Mouse (Mus musculus) spleen, embryonic (tissue): ENCODE measurements around the gene Sirt4.

Experiments
- CTCF ChIA-PET: fragments of 350-600 bp; sonication (Branson Sonifier 250); formaldehyde crosslinking; loops from one replicate; lab custom pipeline; 2022; lab: Charles Lee

The Sirt4 gene

GRCm38 (mm10) chr5:115516081-115516907 lies 31.8 kb upstream of the Sirt4 start:
- CTCF ChIA-PET, result no interaction called here

- CTCF ChIA-PET, result no interaction called here
These were observed 30.5 kb upstream of the Sirt4 start for GRCm38 (mm10) chr5:115514896-115515587.

DNA sequence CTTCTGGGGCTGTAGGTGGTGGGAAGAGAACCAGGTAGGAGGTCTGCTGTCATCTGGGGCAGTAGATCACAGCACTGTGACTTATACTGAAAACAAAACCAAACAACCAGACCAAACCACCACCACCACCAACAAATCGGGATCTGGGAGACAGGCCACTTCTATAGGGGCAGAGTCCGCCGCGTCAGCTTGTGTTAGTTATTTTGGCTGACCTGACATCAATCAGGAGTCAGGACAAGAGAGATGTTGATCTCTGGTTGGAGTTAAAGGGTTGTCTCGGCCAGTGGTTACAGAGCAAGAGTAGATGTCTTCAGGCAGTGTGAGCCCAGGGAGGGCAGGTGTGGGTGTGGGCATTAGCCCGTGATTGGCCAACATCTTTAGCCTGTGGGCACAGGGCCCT lies 29.8 kb upstream of the Sirt4 start:
- CTCF ChIA-PET, result no interaction called here

- CTCF ChIA-PET, result no interaction called here
These were observed 29.2 kb upstream of the Sirt4 start for GRCm38 (mm10) chr5:115513721-115514120.

- CTCF ChIA-PET, result no interaction called here
These were observed 28.7 kb upstream of the Sirt4 start for GRCm38 (mm10) chr5:115513246-115513645.

DNA sequence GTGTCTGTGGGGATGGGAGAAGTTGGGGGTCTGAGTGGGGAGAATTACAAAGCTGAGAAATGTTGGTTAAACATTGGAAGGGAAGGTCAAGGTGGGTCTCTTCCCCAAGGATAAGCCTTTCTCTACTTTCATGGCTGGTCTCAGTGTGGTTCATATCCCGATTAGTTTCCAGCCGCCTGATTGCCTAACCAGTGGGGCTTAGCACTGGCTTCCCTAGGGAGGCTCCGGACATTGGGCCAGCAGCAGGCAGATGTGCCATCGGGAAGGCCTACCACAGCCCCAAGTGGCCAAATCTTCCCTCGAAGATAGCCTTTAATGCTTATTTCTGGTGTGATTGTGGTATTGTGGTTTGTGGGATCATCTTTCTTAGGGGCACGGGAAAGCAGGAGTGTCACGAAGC lies 27.9 kb upstream of the Sirt4 start:
- CTCF ChIA-PET, result no interaction called here

GRCm38 (mm10) chr5:115509790-115510689 lies 25.5 kb upstream of the Sirt4 start:
- CTCF ChIA-PET, result interaction anchor here (0.8 to 2.5 kb wide), 2 partner anchors 26 to 28 kb away, joined by 4 to 14 read pairs; no protein-coding TSS in a partner anchor

GRCm38 (mm10) chr5:115509321-115509761 lies 24.8 kb upstream of the Sirt4 start:
- CTCF ChIA-PET, result interaction anchor here (0.8 to 2.5 kb wide), 2 partner anchors 27 to 29 kb away, joined by 4 to 14 read pairs; no protein-coding TSS in a partner anchor

DNA sequence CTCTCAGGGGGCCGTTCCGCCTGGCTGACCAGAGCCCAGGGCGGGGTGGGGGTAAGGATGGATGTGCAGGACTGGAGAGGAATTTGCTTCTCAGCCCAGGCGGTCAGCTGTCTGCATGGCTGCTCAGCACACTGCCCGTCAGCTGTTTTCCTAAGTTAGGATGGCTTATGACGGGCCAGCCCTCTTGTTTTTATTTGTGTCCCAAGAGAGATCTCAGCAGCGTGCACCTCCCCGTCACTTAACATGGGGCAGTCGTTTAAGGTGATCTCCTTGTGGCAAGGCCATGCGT lies 24.3 kb upstream of the Sirt4 start:
- CTCF ChIA-PET, result interaction anchor here (1.2 to 2.5 kb wide), 2 partner anchors 17 to 30 kb away, joined by 5 to 14 read pairs; no protein-coding TSS in a partner anchor

DNA sequence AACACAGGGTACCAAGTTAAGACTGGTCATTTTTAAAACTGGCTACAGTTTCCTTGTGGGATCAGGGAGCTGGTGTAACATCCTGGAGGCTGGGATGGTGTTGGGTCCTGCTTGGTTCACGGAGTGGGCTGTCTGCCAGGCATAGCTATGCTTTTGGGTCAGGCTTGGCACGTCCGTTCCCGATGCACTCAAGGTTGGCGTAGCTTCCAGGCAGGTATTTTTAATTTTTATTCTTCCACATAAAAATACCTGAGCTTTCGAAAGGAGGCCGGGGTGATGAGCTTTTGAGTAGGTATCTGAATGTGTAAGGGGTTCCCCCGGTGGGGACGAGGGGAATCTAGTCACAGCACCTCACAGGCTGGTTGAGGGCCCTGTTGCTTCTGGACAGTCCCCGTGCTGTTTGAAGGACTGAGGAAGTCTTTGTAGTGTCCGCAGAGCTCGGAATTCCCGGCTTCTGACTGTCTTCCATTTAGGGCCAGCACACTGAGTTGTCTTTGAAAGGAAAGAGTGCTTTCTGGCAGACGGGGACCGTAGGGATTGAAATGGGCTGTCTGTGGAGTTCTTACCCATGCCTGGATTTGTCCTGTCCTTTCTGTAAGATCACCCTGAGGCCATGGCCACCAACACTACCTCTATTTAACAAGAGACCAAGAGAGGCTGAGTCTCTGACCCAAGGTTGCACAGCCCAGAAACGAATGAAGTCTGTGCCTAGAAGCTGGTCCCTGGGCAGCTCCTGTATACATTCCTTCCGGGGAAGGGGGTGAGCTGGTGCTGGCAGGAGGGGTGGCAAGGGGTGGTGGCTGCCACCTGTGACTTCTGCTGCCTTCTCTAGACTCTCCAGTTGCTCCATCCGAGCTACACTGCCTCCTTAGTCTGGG lies 23.7 kb upstream of the Sirt4 start:
- CTCF ChIA-PET, result interaction anchor here (0.9 to 2.5 kb wide), 4 partner anchors 16 to 48 kb away, joined by 5 to 14 read pairs (median 6); no protein-coding TSS in a partner anchor

DNA sequence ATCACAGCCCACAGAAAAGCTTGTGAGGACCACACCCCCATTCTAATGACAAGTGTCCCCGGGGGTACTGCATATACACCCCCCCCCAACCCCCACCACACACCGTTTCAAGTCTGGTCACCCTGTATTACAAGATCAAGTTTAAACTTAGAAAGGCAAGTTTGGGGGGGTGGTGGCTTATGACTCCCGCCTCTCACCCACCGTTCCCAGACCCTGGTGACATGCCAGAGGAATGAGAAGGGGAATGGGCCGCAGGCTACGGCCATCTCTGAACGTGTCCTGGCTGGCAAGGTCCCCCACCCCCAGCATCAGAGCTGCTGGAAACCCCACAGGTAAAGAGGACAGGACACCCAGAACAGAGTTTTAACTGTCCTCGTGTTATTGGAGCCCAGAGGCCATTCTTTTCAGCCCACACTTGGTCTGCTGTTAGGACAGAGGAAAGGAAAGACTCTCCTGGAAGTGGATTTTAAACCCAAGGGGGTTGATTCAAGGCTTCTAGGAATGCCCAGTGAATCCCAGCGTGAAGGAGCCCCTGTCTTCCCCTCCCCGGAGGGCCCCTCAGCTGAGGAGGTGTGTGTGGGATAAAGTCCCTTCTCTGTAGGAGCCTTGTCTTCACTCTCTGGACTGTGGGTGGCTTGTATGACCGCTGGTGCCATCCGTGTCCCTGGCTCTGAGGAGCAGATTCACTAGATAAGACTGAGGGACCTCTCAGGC lies 22.9 kb upstream of the Sirt4 start:
- CTCF ChIA-PET, result interaction anchor here (0.5 to 2.5 kb wide), 6 partner anchors 15 to 1369 kb away, joined by 5 to 14 read pairs (median 6); no protein-coding TSS in a partner anchor

- CTCF ChIA-PET, result interaction anchor here (0.6 to 0.9 kb wide), 5 partner anchors 22 to 748 kb away, joined by 3 to 8 read pairs (median 4); no protein-coding TSS in a partner anchor
These were observed 22.1 kb upstream of the Sirt4 start, which contains the start of gene Pxn for GRCm38 (mm10) chr5:115506454-115507201. Pxn (plus strand) TSS chr5:115506676.

DNA sequence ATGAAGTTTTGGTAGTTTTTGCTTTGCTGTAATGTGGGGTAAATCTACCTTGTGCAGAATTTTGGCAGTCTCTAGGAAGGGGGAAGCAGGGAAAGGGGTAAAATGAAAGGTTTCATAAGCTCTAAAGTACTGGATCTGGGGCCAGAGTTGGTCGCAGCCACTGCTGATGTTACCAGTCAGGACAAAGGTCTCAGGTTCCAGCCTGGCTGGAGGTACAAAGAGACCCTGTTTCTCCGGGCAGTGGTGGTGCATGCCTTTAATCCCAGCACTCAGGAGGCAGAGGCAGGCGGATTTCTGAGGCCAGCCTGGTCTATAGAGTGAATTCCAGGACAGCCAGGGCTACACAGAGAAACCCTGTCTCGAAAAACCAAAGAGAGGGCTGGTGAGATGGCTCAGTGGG lies 21.1 kb upstream of the Sirt4 start:
- CTCF ChIA-PET, result interaction anchor here (0.6 to 0.7 kb wide), 4 partner anchors 10 to 437 kb away, joined by 3 to 12 read pairs (median 8); no protein-coding TSS in a partner anchor

DNA sequence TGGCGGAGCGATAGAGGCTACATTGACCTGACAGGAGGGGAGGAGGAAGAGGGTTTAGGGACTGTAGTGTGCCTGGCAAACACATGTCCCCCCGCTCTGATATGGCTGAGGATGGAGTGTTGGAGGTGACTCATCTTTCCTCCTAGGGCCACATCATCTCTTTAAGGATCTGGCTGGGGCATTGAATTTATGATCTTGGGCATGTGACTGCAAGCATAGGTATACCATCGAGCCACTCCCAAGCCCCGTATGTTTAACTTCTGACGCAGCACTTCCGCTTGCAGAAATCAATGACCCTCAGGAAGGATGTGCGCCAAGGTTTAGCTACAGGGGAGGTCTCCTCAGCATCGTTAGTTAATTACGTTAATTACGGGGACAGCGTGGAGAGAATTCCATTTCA lies 18.5 kb upstream of the Sirt4 start:
- CTCF ChIA-PET, result interaction anchor here (0.6 kb wide), 1 partner anchor 97 kb away, joined by 3 read pairs; no protein-coding TSS in a partner anchor

DNA sequence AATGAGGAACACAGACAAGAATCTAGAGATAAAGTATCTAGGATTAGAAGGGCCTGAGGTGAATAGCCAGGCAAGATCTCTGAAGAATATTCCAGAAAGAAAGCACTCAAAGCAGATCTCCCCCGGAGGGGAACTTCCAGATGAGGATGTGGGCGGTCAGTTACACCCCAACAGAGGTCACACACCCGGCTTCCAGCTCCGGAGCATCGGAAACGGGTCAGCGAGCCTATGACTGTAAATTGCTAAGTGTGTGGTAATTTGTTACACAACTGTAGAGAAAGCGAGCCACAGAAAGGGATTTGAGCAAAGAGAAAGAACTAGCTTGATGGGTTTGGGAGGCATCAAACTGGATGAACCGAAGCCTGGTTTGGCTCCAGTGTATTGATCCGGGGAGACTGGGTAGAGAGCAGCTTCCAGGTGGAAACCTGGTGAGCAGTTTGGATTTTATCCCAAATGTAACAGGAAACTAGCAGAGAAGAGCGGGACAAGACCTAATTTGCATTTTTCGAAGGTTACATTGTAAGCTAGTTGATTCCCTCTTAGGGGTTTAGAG lies 15.9 kb upstream of the Sirt4 start:
- CTCF ChIA-PET, result interaction anchor here (0.5 kb wide), 1 partner anchor 46 kb away, joined by 3 read pairs; no protein-coding TSS in a partner anchor

DNA sequence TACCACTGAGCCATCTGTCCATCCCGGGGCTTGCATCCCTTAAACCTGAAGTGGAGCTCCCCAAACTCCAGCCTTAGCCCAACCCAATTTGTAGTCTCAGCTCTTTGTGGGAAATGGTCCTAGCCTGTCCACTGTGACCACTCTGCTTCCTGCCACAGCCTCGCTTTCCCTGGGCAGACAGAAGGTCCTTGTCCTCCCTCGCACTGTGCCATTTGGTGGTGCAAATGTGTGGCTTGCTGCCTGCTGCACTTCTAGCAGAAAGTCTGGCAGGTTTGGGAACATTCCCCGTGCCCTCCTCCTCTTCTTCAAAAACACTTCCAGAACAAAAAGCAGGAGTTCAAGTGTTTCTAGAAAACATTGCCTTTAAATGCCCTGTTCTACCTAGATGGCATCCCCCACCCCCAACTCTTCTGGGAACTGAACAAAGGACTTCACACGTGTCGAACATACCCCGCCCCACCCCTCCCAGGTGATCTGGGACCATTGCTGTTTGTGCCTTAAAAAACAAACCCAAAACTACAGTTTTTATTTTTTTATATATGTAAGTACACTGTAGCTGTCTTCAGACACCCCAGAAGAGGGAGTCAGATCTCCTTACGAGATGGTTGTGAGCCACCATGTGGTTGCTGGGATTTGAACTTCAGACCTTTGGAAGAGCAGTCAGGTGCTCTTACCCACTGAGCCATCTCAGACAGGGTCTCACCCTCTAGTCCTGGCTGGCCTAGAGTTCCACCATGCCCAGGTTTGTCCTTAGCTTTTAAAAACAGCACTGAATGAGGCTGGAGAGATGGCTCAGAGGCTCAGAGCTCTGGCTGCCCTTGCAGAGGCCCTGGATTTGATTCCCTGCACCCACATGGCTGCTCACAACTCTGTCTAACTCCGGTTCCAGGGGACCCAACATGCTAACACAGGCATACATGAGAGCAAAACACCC lies 14.0 kb upstream of the Sirt4 start:
- CTCF ChIA-PET, result no interaction called here

- CTCF ChIA-PET, result no interaction called here
These were observed 12.5 kb upstream of the Sirt4 start for GRCm38 (mm10) chr5:115497033-115497432.
